8 mouse cellular contexts compared by ENCODE assay signal in genomic region chr9:57537044-57537727, GRCm38 (mm10). TPM values are rescaled to one million over a fixed set of nuclear protein-coding genes. Genes with fewer than 3 reads are reported as not detected.
DNase-seq lines count a peak whose midpoint lies in the region; ATAC-seq and TF ChIP-seq lines count a peak whose summit lies in the region.

Gene Fam219b, plus strand, starts transcription at chr9:57537528.

- DNase-seq in A20 (ENCODE audit: low read depth, low spot score) = peak; percentile 92
- DNase-seq in embryonic facial prominence, embryonic 14.5 days (ENCODE audit: low spot score) = peak; percentile 94
- DNase-seq in heart, adult 8-10 months (ENCODE audit: low spot score) = peak; percentile 91
- peak; percentile 94 for DNase-seq in kidney, adult 9 months
- peak; percentile 79 to 85 for DNase-seq in spleen, adult 18-20 months

- H3K9ac ChIP-seq in embryonic facial prominence, embryonic 14.5 days (ENCODE audit: low read depth, low read length) = peak within 1 kb of the TSS; percentile 88
- H3K9ac ChIP-seq in limb, embryonic 13.5 days = peak within 1 kb of the TSS; percentile 89
- peak within 1 kb of the TSS; percentile 91 for H3K9ac ChIP-seq in midbrain, embryonic 15.5 days

- peak within 1 kb of the TSS; percentile 68 for H3K27ac ChIP-seq in bone marrow, adult 2 months (ENCODE audit: control insufficient read depth, insufficient read depth, low read depth, low read length, poor library complexity)
- peak within 1 kb of the TSS; percentile 56 for H3K27ac ChIP-seq in embryonic facial prominence, embryonic 14.5 days (replicated peaks; ENCODE audit: low read depth, low read length)
- H3K27ac ChIP-seq in limb, embryonic 13.5 days = peak within 1 kb of the TSS; percentile 80
- H3K27ac ChIP-seq in midbrain, embryonic 15.5 days = peak within 1 kb of the TSS; percentile 92

- H3K4me1 ChIP-seq in bone marrow, adult 2 months (ENCODE audit: control insufficient read depth, insufficient read depth, low read length) = peaks cover 2% of the 10 kb centered on the region
- H3K4me1 ChIP-seq in embryonic facial prominence, embryonic 14.5 days (ENCODE audit: control insufficient read depth, insufficient read depth, low read length) = peaks cover 7% of the 10 kb centered on the region; the same call in 1 of the 2 replicates
- H3K4me1 ChIP-seq in limb, embryonic 13.5 days = peaks cover 22% of the 10 kb centered on the region
- H3K4me1 ChIP-seq in midbrain, embryonic 15.5 days = peaks cover 28% of the 10 kb centered on the region

- peak; percentile 95 for ATAC-seq in embryonic facial prominence, embryonic 14.5 days (ENCODE audit: low read depth)
- ATAC-seq in limb, embryonic 13.5 days (ENCODE audit: low FRiP score, low read depth) = peak; percentile 92
- ATAC-seq in midbrain, embryonic 15.5 days (replicated peaks) = peak; percentile 91

- peak within 1 kb of the TSS; percentile 89 for H3K4me3 ChIP-seq in bone marrow, adult 2 months (replicated peaks; ENCODE audit: control insufficient read depth, low read depth, low read length)
- peak within 1 kb of the TSS; percentile 76 for H3K4me3 ChIP-seq in embryonic facial prominence, embryonic 14.5 days (ENCODE audit: low read depth, low read length)
- peak within 1 kb of the TSS; percentile 88 for H3K4me3 ChIP-seq in limb, embryonic 13.5 days
- peak within 1 kb of the TSS; percentile 96 for H3K4me3 ChIP-seq in midbrain, embryonic 15.5 days

- H3K9me3 ChIP-seq in embryonic facial prominence, embryonic 14.5 days (ENCODE audit: control insufficient read depth, low read length) = no peaks in the 10 kb centered on the region
- no peaks in the 10 kb centered on the region for H3K9me3 ChIP-seq in limb, embryonic 13.5 days
- H3K9me3 ChIP-seq in midbrain, embryonic 15.5 days = no peaks in the 10 kb centered on the region

- peak; percentile 74; the same call in 1 of the 2 replicates for TF ChIP-seq POLR2A in bone marrow, adult 2 months (IDR thresholded peaks at IDR 0.05; ENCODE audit: borderline replicate concordance, control insufficient read depth, low read depth, low read length)

- TF ChIP-seq CTCF in bone marrow, adult 2 months (IDR thresholded peaks at IDR 0.05; ENCODE audit: control insufficient read depth, insufficient read depth, low read length) = no peak

- WGBS in bone marrow, adult 2 months = 2% methylated on average over 45 of the region's 45 CpGs
- 2% methylated on average over 45 of the region's 45 CpGs for WGBS in embryonic facial prominence, embryonic 14.5 days
- 3% methylated on average over 45 of the region's 45 CpGs for WGBS in limb, embryonic 13.5 days
- WGBS in midbrain, embryonic 15.5 days = 2% methylated on average over 45 of the region's 45 CpGs

- peak within 1 kb of the TSS; percentile 73 for H3K4me2 ChIP-seq in embryonic facial prominence, embryonic 14.5 days (ENCODE audit: low read depth, low read length)
- H3K4me2 ChIP-seq in limb, embryonic 13.5 days (replicated peaks) = peak within 1 kb of the TSS; percentile 85
- H3K4me2 ChIP-seq in midbrain, embryonic 15.5 days = peak within 1 kb of the TSS; percentile 89

- H3K36me3 ChIP-seq in embryonic facial prominence, embryonic 14.5 days (ENCODE audit: control insufficient read depth, insufficient read depth, low read length) = peaks cover 40% of the 10 kb centered on the region
- H3K36me3 ChIP-seq in limb, embryonic 13.5 days = peaks cover 51% of the 10 kb centered on the region
- peaks cover 20% of the 10 kb centered on the region for H3K36me3 ChIP-seq in midbrain, embryonic 15.5 days (replicated peaks)

- H3K27me3 ChIP-seq in embryonic facial prominence, embryonic 14.5 days (replicated peaks; ENCODE audit: control insufficient read depth, insufficient read depth, low read length) = no peaks in the 10 kb centered on the region
- H3K27me3 ChIP-seq in limb, embryonic 13.5 days = no peaks in the 10 kb centered on the region
- no peaks in the 10 kb centered on the region for H3K27me3 ChIP-seq in midbrain, embryonic 15.5 days (replicated peaks)

RNA-seq across cellular contexts. Expression of gene Fam219b, which starts in this region (rescaled TPM):
- polyA plus RNA-seq in bone marrow, adult 2 months (2011; ENCODE audit: insufficient read depth, insufficient read length, low replicate concordance, missing spikeins) = 8.4 and 10.3 TPM in 2 replicates
- polyA plus RNA-seq in embryonic facial prominence, embryonic 14.5 days (2014; fragmentation: Nextera tagmentation; extraction: Ambion mirVana) = 21.1 and 24.2 TPM in 2 replicates
- 10 to 100 TPM in 3 of 4 experiments, 1 to 10 TPM in 1; 9.5 to 11.6 (median 10.8) TPM for total RNA-seq in heart, adult 8-10 months (2022)
- polyA plus RNA-seq in limb, embryonic 13.5 days (2015; fragmentation: Nextera tagmentation; extraction: Ambion mirVana) = 24.2 and 26.8 TPM in 2 replicates
- 27.7 and 28.2 TPM in 2 replicates for polyA plus RNA-seq in midbrain, embryonic 15.5 days (2015; fragmentation: Nextera tagmentation; extraction: Ambion mirVana)

Comparison
In these comparisons a context has a peak if more than half of its experiments do, and no peak if none do; other contexts are left out.
1. Peak in every context shown above with its lines: DNase-seq, ATAC-seq, H3K4me3 ChIP-seq and H3K27ac ChIP-seq.